Mouse (Mus musculus) MEL (cell line): ENCODE measurements around the gene Rbm15. TPM values are rescaled to one million over a fixed set of nuclear protein-coding genes. Genes with fewer than 3 reads are reported as not detected.

Experiments
- DNase-seq: peaks from one replicate; pipeline ENCODE4 v3.0.0; 2011; ENCODE audit warnings: low read depth, low spot score
- H3K27ac ChIP-seq: 2 replicates; pipeline ENCODE4 v1.5.1; 2012; ENCODE audit warnings: low read depth, mild to moderate bottlenecking, control low read depth, low read length, moderate library complexity; ENCODE audit not compliant: control insufficient read depth
- H3K27me3 ChIP-seq, 2 experiments: fragments of 150-350 bp in 1 of 2; sonication (generic) in 1 of 2; 2 replicates each; pipeline ENCODE4 v1.6.1; 2012; ENCODE audit warnings: low read length in 2 of 2, mild to moderate bottlenecking in 2 of 2, improper control_type of control experiment in 1 of 2, moderate library complexity in 1 of 2; ENCODE audit not compliant: insufficient read depth in 2 of 2, control insufficient read depth in 1 of 2
- H3K36me3 ChIP-seq, 2 experiments: 2 replicates each; pipeline ENCODE4 v1.6.1; 2012 to 2014; ENCODE audit warnings: low read length in 2 of 2, improper control_type of control experiment in 1 of 2, inconsistent platforms in 1 of 2, mild to moderate bottlenecking in 1 of 2; ENCODE audit not compliant: insufficient read depth in 2 of 2, control insufficient read depth in 1 of 2
- H3K4me1 ChIP-seq, 2 experiments: fragments of 150-350 bp in 1 of 2; sonication (generic) in 1 of 2; 2 replicates each; pipeline ENCODE4 v1.6.1; 2012; ENCODE audit warnings: low read length in 2 of 2, improper control_type of control experiment in 1 of 2, mild to moderate bottlenecking in 1 of 2; ENCODE audit not compliant: insufficient read depth in 2 of 2, control insufficient read depth in 1 of 2
- H3K4me3 ChIP-seq, 2 experiments: fragments of 150-350 bp in 1 of 2; sonication (generic) in 1 of 2; 2 replicates each; pipeline ENCODE4 v1.5.1; 2012; ENCODE audit warnings: low read depth in 2 of 2, low read length in 2 of 2, mild to moderate bottlenecking in 2 of 2, moderate library complexity in 2 of 2, control low read depth in 1 of 2, improper control_type of control experiment in 1 of 2; ENCODE audit not compliant: control insufficient read depth in 1 of 2, insufficient read depth in 1 of 2
- H3K79me2 ChIP-seq: 2 replicates; pipeline ENCODE4 v1.6.1; 2012; ENCODE audit warnings: mild to moderate bottlenecking, low read length, moderate library complexity; ENCODE audit not compliant: control insufficient read depth, poor library complexity, insufficient read depth
- H3K9ac ChIP-seq: 2 replicates; pipeline ENCODE4 v1.6.1; 2012; ENCODE audit warnings: low read depth, mild to moderate bottlenecking, control low read depth, low read length, moderate library complexity; ENCODE audit not compliant: control insufficient read depth, poor library complexity, severe bottlenecking
- H3K9me3 ChIP-seq: fragments of 150-350 bp; sonication (generic); replicated peaks from 2 replicates; pipeline ENCODE4 v1.6.1; 2012; ENCODE audit warnings: mild to moderate bottlenecking, low read length, improper control_type of control experiment, moderate library complexity; ENCODE audit not compliant: insufficient read depth
- CTCF ChIP-seq, 3 experiments: IDR thresholded peaks in 2 of 3; conservative IDR thresholded peaks in 1 of 3; 2 replicates each; pipeline ENCODE4 v1.5.1; 2011 to 2012; ENCODE audit warnings: low read length in 3 of 3, low read depth in 2 of 3, mild to moderate bottlenecking in 2 of 3, improper control_type of control experiment in 1 of 3, inconsistent platforms in 1 of 3, mixed read lengths in 1 of 3, moderate library complexity in 1 of 3; ENCODE audit not compliant: control insufficient read depth in 1 of 3, insufficient read depth in 1 of 3, poor library complexity in 1 of 3, severe bottlenecking in 1 of 3
- ELF1 ChIP-seq: IDR thresholded peaks from 2 replicates; pipeline ENCODE4 v1.6.1; 2014; ENCODE audit warnings: low read depth, mild to moderate bottlenecking, inconsistent platforms, low read length, improper control_type of control experiment, moderate library complexity
- EP300 ChIP-seq, 2 experiments: IDR thresholded peaks; 2 replicates each; pipeline ENCODE4 v1.6.1; 2011; ENCODE audit warnings: improper control_type of control experiment in 2 of 2, low read length in 2 of 2, low read depth in 1 of 2, mild to moderate bottlenecking in 1 of 2
- ETS1 ChIP-seq: IDR thresholded peaks from 2 replicates; pipeline ENCODE4 v1.6.1; 2012; ENCODE audit warnings: low read depth, mild to moderate bottlenecking, inconsistent platforms, low read length, improper control_type of control experiment, moderate library complexity
- GATA1 ChIP-seq: IDR thresholded peaks from 2 replicates; pipeline ENCODE4 v1.6.1; 2011; ENCODE audit warnings: low read depth, low read length, improper control_type of control experiment
- KAT2A ChIP-seq: conservative IDR thresholded peaks from 2 replicates; pipeline ENCODE4 v1.6.1; 2012; ENCODE audit warnings: low read depth, low read length, improper control_type of control experiment, inconsistent platforms
- MAZ ChIP-seq: IDR thresholded peaks from 2 replicates; pipeline ENCODE4 v1.6.1; 2012; ENCODE audit warnings: low read depth, mild to moderate bottlenecking, inconsistent platforms, low read length, improper control_type of control experiment
- MXI1 ChIP-seq: IDR thresholded peaks from 2 replicates; pipeline ENCODE4 v1.6.1; 2011; ENCODE audit warnings: mild to moderate bottlenecking, low read depth, low read length, improper control_type of control experiment
- NELFE ChIP-seq: IDR thresholded peaks from 2 replicates; pipeline ENCODE4 v1.6.1; 2011; ENCODE audit warnings: low read depth, low read length, improper control_type of control experiment
- NRF1 ChIP-seq: IDR thresholded peaks from 2 replicates; pipeline ENCODE4 v1.6.1; 2014; ENCODE audit warnings: low read depth, mild to moderate bottlenecking, inconsistent platforms, low read length, improper control_type of control experiment, moderate library complexity; ENCODE audit not compliant: poor library complexity, insufficient read depth, severe bottlenecking
- POLR2AphosphoS5 ChIP-seq: IDR thresholded peaks from 2 replicates; pipeline ENCODE4 v1.6.1; 2012; ENCODE audit warnings: low read depth, borderline replicate concordance, mild to moderate bottlenecking, inconsistent platforms, low read length, moderate library complexity, mixed read lengths
- RAD21 ChIP-seq: IDR thresholded peaks from 2 replicates; pipeline ENCODE4 v1.6.1; 2011; ENCODE audit warnings: mild to moderate bottlenecking, low read depth, low read length, improper control_type of control experiment
- RCOR1 ChIP-seq: IDR thresholded peaks from 2 replicates; pipeline ENCODE4 v1.6.1; 2012; ENCODE audit warnings: low read depth, mild to moderate bottlenecking, inconsistent platforms, low read length, improper control_type of control experiment
- SIN3A ChIP-seq: IDR thresholded peaks from 2 replicates; pipeline ENCODE4 v1.6.1; 2012; ENCODE audit warnings: low read length, improper control_type of control experiment, inconsistent platforms
- SMC3 ChIP-seq: IDR thresholded peaks from 2 replicates; pipeline ENCODE4 v1.6.1; 2011; ENCODE audit warnings: low read depth, low read length, improper control_type of control experiment
- TBP ChIP-seq: IDR thresholded peaks from 2 replicates; pipeline ENCODE4 v1.8.0; 2011; ENCODE audit warnings: low read depth, low read length, improper control_type of control experiment
- UBTF ChIP-seq: IDR thresholded peaks from 2 replicates; pipeline ENCODE4 v1.6.1; 2012; ENCODE audit warnings: low read depth, mild to moderate bottlenecking, inconsistent platforms, low read length, improper control_type of control experiment, moderate library complexity, borderline replicate concordance; ENCODE audit not compliant: insufficient read depth
- USF1 ChIP-seq: IDR thresholded peaks from 2 replicates; pipeline ENCODE4 v1.6.1; 2014; ENCODE audit warnings: low read depth, mild to moderate bottlenecking, inconsistent platforms, low read length, improper control_type of control experiment, moderate library complexity
- ZKSCAN1 ChIP-seq: IDR thresholded peaks from 2 replicates; pipeline ENCODE4 v1.6.1; 2012; ENCODE audit warnings: low read depth, mild to moderate bottlenecking, inconsistent platforms, low read length, improper control_type of control experiment, moderate library complexity
- ZMIZ1 ChIP-seq: IDR thresholded peaks from 2 replicates; pipeline ENCODE4 v1.6.1; 2012; ENCODE audit warnings: low read depth, mild to moderate bottlenecking, inconsistent platforms, low read length, improper control_type of control experiment, moderate library complexity
- ZNF384 ChIP-seq: IDR thresholded peaks from 2 replicates; pipeline ENCODE4 v1.6.1; 2012; ENCODE audit warnings: low read depth, mild to moderate bottlenecking, inconsistent platforms, low read length, improper control_type of control experiment
- polyA plus RNA-seq, 2 experiments: library from polyadenylated mRNA; stranded (reverse) in 1 of 2; unstranded in 1 of 2; fragments of >175 nt in 1 of 2; fragments of >200 nt in 1 of 2; gene quantifications; 2 replicates each; pipeline versions ENCODE4 v1.2.1 to v1.2.4; 2012; ENCODE audit warnings: low replicate concordance in 2 of 2, low read depth in 1 of 2; ENCODE audit not compliant: insufficient read length in 2 of 2, insufficient read depth in 1 of 2, missing spikeins in 1 of 2
- total RNA-seq: library from RNA; depleted of rRNA; stranded (reverse); fragments of 300-350 nt; gene quantifications from 2 replicates; pipeline ENCODE4 v1.2.3, GENCODE M21; 2012

The Rbm15 gene
- total and polyA plus RNA-seq, 3 experiments: 18.1 to 29.4 TPM; not detected in 1

GRCm38 (mm10) chr3:107374948-107375664 lies 41.6 kb upstream of the Rbm15 start:
- H3K27me3 ChIP-seq: peaks cover 2 to 6% of the 10 kb centered on the region in 2 experiments; a peak in 2 of 4 replicates
- DNase-seq: no peak
- TF ChIP-seq USF1 (0 out of 2 replicates have a peak, but pooled peaks have one; percentile 22), RAD21 (peak; percentile 11), SMC3 (0 out of 2 replicates have a peak, but pooled peaks have one; percentile 12), CTCF (IDR thresholded peaks at IDR 0.05 in 2 of 3, conservative IDR thresholded peaks at IDR 0.05 in 1 of 3; ENCODE audit: control insufficient read depth in 1 of 3, insufficient read depth in 1 of 3, low read depth in 2 of 3, low read length in 3 of 3, poor library complexity in 1 of 3, severe bottlenecking in 1 of 3) (peak in 2 of 3 experiments; percentile 12 to 33; a peak in 2 of 6 replicates), KAT2A (no peak), MXI1 (no peak), SIN3A (no peak)
- TF ChIP-seq, all 39 proteins: peak for 4
- Histone ChIP-seq H3K4me3 (no peak overlapping the region), H3K4me1 (no peaks in the 10 kb centered on the region; a peak in 1 of 4 replicates), H3K9ac (no peak overlapping the region), H3K79me2 (no peaks in the 10 kb centered on the region), H3K9me3 (no peaks in the 10 kb centered on the region), H3K36me3 (no peaks in the 10 kb centered on the region; a peak in 1 of 4 replicates), H3K27ac (no peak overlapping the region)

DNA sequence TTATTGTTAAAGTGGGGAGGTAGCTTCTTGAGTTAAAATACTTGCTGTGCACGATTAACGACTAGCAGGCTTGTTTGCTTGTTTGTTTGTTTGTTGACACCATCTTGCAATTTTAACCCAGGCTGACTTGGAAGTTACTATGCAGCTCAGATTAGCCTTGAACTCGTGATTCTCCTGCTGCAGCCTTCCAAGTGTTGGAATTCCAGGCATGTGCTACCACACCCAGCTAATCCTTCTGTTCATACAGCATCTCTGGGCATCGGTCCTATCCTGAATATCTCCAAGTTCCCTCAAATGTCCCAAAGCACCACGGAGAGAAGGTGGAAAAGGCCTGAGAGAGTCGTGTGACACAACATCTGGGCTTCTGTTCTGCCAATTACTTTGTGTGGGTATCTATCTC lies 35.7 kb upstream of the Rbm15 start:
- Histone ChIP-seq H3K36me3 (no peaks in the 10 kb centered on the region), H3K27ac (no peak overlapping the region), H3K4me1 (no peaks in the 10 kb centered on the region), H3K27me3 (peaks cover 7 to 18% of the 10 kb centered on the region in 2 experiments), H3K4me3 (no peak overlapping the region), H3K9ac (no peak overlapping the region), H3K79me2 (no peaks in the 10 kb centered on the region), H3K9me3 (no peaks in the 10 kb centered on the region)
- no peak for TF ChIP-seq RAD21
- no peak for TF ChIP-seq UBTF
- TF ChIP-seq EP300 (IDR thresholded peaks at IDR 0.05; ENCODE audit: low read depth in 1 of 2, low read length in 2 of 2): no peak
- TF ChIP-seq ZMIZ1: no peak
- no peak for TF ChIP-seq RCOR1
- no peak for TF ChIP-seq CTCF (IDR thresholded peaks at IDR 0.05 in 2 of 3, conservative IDR thresholded peaks at IDR 0.05 in 1 of 3; ENCODE audit: control insufficient read depth in 1 of 3, insufficient read depth in 1 of 3, low read depth in 2 of 3, low read length in 3 of 3, poor library complexity in 1 of 3, severe bottlenecking in 1 of 3)
- TF ChIP-seq ELF1: no peak
- no peak for TF ChIP-seq ZNF384
- TF ChIP-seq MAZ: no peak
- TF ChIP-seq ETS1: no peak
- no peak for TF ChIP-seq TBP
- no peak for TF ChIP-seq POLR2AphosphoS5
- TF ChIP-seq KAT2A: no peak
- no peak for TF ChIP-seq GATA1
- no peak for TF ChIP-seq ZKSCAN1
- TF ChIP-seq NELFE: no peak
- TF ChIP-seq SIN3A: no peak
- TF ChIP-seq NRF1: no peak
- no peak for DNase-seq
